Mouse (Mus musculus) midbrain, embryonic 10.5 days (tissue): ENCODE results near the gene Robo2. TPM values are rescaled to one million over a fixed set of nuclear protein-coding genes. Genes with fewer than 3 reads are reported as not detected.
"Not testable (repeated sequence)": the region's sequence is repeated elsewhere in the genome, so short reads cannot be mapped to it uniquely, and the experiment has no call there.

Source experiments
- DNase-seq: peaks from one replicate; pipeline ENCODE4 v3.0.0-alpha.2; 2017; ENCODE audit warnings: low spot score
- H3K27ac ChIP-seq: fragments of 300-500 bp; sonication (generic); replicated peaks from 2 replicates; pipeline ENCODE4 v1.5.1; 2016; ENCODE audit warnings: mild to moderate bottlenecking
- H3K27me3 ChIP-seq: fragments of 300-500 bp; sonication (generic); 2 replicates; pipeline ENCODE4 v1.6.1; 2016; ENCODE audit warnings: low read depth, mild to moderate bottlenecking; ENCODE audit not compliant: poor library complexity, severe bottlenecking
- H3K36me3 ChIP-seq: fragments of 300-500 bp; sonication (generic); 2 replicates; pipeline ENCODE4 v1.6.1; 2016; ENCODE audit warnings: mild to moderate bottlenecking, moderate library complexity
- H3K4me1 ChIP-seq: fragments of 300-500 bp; sonication (generic); 2 replicates; pipeline ENCODE4 v1.6.1; 2016
- H3K4me3 ChIP-seq: fragments of 300-500 bp; sonication (generic); 2 replicates; pipeline ENCODE4 v1.5.1; 2016; ENCODE audit warnings: mild to moderate bottlenecking, moderate library complexity
- H3K9me3 ChIP-seq: fragments of 300-500 bp; sonication (generic); replicated peaks from 2 replicates; pipeline ENCODE4 v1.6.1; 2016; ENCODE audit warnings: mild to moderate bottlenecking
- WGBS: fragments of 180-500 bp; shearing (Covaris S2); methylation state at CpG from one replicate; pipeline ENCODE4 v1.1.7; 2016; 5-methylcytosine and 5-hydroxymethylcytosine counted together
- polyA plus RNA-seq: library from polyadenylated mRNA; unstranded; fragments of >200 nt; fragmentation: Nextera tagmentation; extraction: Ambion mirVana; gene quantifications from 2 replicates; pipeline ENCODE4 v1.2.1, GENCODE M21; 2016

The Robo2 gene
- polyA plus RNA-seq, 1 experiment from 2014 or later: 13.3 TPM

DNA sequence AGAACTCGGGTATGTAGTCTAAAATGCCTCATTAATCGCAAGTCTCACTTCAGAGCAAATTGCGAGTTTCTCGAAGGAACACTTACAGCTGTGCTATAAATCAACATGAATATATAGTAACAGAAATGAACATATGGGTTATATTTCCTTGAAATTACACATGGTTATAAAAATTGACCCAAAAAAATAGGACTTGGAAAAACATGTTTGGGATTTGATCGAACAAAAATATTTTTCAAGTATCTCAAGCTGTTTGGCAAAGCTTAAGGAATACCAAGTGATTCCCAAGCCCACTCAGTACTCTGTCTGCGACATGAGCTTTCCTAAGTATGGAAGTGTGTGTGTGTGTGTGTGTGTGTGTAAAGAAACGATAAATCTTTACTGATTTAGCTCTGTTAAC, 242.5 kb downstream of the Robo2 start:
- H3K27ac ChIP-seq: no peak overlapping the region
- peaks cover 27% of the 10 kb centered on the region for H3K27me3 ChIP-seq
- no peak overlapping the region for H3K4me3 ChIP-seq
- no peak for DNase-seq
- H3K9me3 ChIP-seq: no peaks in the 10 kb centered on the region
- H3K36me3 ChIP-seq: no peaks in the 10 kb centered on the region
- peaks cover 15% of the 10 kb centered on the region for H3K4me1 ChIP-seq
- WGBS: 88% methylated on average over 7 of the region's 7 CpGs

DNA sequence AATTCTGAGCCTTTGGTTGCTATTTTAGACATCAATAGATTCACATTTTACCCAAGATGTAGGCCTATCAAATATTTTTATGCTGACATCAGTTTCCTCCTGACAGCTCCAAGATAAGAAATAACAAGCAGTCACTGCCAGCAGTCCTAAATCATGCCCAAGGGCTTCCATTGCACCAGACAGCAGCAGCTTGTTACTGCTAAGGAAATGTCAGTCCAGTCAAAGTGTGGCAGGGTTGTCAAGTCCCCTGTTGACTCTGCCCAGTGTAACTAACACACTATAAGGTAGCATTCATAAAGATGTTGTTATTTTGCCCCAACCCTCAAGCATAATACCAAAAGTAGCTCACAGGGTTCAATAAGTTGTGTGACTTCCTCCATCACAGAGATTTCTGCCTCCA, 243.8 kb downstream of the Robo2 start:
- H3K9me3 ChIP-seq: no peaks in the 10 kb centered on the region
- H3K36me3 ChIP-seq: no peaks in the 10 kb centered on the region
- H3K4me3 ChIP-seq: no peak overlapping the region
- no peak for DNase-seq
- H3K27me3 ChIP-seq: peaks cover 34% of the 10 kb centered on the region
- no peak overlapping the region for H3K27ac ChIP-seq
- H3K4me1 ChIP-seq: peaks cover 15% of the 10 kb centered on the region

DNA sequence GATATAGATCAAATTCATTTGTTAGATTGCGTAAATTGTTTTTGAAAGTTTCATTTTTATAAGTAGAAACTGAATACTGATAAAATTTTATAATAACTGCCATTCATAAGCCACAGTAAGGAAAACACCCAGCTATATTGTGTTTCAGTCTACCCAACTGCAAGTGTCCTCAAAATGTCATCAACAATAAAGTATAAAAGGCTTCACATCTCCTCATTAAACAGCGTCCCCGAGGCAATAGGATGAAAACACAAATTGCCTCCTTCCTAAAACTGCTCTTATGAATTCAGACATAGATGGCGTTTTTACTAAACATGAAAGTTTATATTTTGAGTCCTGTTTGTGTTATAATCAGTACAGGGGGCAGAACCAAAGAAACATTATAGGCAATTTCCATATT, 249.6 kb downstream of the Robo2 start:
- Histone ChIP-seq H3K4me3 (no peak overlapping the region), H3K27me3 (peaks cover 28% of the 10 kb centered on the region), H3K4me1 (peaks cover 15% of the 10 kb centered on the region), H3K36me3 (no peaks in the 10 kb centered on the region), H3K9me3 (no peaks in the 10 kb centered on the region), H3K27ac (no peak overlapping the region)
- DNase-seq: no peak
- WGBS: 93% methylated on average over 4 of the region's 4 CpGs

DNA sequence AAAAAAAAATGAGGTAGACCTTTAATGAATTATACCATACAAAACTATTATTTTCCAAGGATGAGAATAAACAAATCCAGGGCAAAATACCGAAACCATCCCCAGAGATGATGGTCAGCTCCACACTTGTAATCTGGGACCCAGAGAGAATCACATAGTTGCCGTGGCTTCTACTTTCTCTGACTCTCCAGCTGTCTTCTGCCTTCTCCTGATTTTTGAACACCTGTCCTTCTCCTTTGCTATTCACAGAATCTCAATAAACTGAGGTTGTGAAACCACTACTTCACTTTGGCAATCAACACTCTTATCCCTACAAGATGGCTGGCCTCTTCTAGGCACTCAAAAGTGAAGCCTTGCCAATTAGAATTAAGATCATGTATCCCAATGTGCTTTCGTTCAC, 252.4 kb downstream of the Robo2 start:
- whole genome bisulfite sequencing: 88% methylated on average over 3 of the region's 3 CpGs
- Histone ChIP-seq H3K9me3 (no peaks in the 10 kb centered on the region), H3K27ac (no peak overlapping the region), H3K4me3 (no peak overlapping the region), H3K36me3 (no peaks in the 10 kb centered on the region), H3K27me3 (peaks cover 8% of the 10 kb centered on the region), H3K4me1 (no peaks in the 10 kb centered on the region)
- DNase-seq: no peak

DNA sequence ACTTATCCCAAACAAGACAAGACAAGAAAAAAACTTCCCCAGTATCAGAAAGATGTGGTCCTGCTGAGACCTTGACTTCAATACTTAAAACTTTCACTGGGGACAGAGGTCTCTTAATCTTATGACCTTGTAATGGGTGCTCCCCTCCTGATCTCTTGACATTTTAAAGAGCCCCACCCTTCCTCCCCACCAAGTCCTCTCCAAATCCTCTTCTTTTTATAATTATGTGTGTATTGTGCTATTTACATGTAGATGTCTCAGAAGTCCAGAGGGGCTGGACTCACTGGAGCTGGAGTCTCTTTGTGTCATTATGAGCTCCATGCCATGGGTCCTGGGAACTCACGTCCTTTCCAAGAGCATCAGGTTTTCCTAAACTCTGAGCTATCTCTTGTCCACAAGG, 275.4 kb downstream of the Robo2 start:
- no peaks in the 10 kb centered on the region for H3K4me1 ChIP-seq
- no peaks in the 10 kb centered on the region for H3K27me3 ChIP-seq
- WGBS: 90% methylated on average over 1 of the region's 1 CpGs
- H3K36me3 ChIP-seq: no peaks in the 10 kb centered on the region
- DNase-seq: no peak
- no peak overlapping the region for H3K4me3 ChIP-seq
- H3K9me3 ChIP-seq: no peaks in the 10 kb centered on the region
- H3K27ac ChIP-seq: no peak overlapping the region

DNA sequence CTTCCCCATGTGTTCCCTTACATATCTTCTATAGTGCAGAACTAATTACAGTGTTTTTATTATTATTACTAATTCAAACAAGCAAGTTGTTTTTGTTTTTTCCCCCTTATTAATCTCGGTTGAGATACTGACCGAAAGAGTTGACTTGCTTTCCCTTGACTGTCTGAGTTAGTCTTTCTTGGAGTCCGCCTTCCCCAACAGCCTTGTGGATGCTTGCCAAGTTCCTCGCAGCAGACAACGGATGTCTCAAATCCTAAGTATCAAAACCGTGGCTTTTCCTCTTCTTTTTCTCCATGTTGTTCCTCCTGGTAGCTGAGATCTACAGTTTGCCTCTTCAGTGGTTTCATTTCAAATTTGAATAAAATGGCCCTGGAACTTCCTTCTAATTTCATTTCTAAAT, 278.8 kb downstream of the Robo2 start:
- 92% methylated on average over 6 of the region's 6 CpGs for WGBS
- H3K9me3 ChIP-seq: no peaks in the 10 kb centered on the region
- no peak for DNase-seq
- H3K36me3 ChIP-seq: no peaks in the 10 kb centered on the region
- H3K27ac ChIP-seq: no peak overlapping the region
- peaks cover 10% of the 10 kb centered on the region for H3K4me1 ChIP-seq
- no peak overlapping the region for H3K4me3 ChIP-seq
- H3K27me3 ChIP-seq: no peaks in the 10 kb centered on the region

DNA sequence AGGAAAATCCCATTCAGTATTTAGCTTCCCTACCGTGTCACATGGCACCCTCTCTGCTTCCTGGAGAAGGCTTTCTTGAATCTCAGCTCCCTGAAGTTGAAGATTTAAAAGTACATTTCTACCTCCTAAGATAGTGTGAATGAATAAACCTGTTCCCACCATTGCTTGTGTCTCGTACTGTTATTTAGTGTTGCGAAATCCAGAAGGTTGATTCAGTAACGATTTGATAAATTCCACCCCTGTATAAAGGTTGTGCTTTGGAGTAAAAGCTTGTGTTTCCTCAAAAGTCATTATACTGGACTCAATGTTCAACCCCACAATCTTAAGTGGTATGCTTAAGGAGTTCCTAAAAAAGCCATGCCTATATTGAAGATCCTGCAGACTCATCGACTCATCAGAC, 280.3 kb downstream of the Robo2 start:
- H3K4me3 ChIP-seq: no peak overlapping the region
- H3K4me1 ChIP-seq: peaks cover 10% of the 10 kb centered on the region
- no peaks in the 10 kb centered on the region for H3K9me3 ChIP-seq
- DNase-seq: no peak
- WGBS: 92% methylated on average over 5 of the region's 5 CpGs
- H3K27ac ChIP-seq: no peak overlapping the region
- no peaks in the 10 kb centered on the region for H3K27me3 ChIP-seq
- H3K36me3 ChIP-seq: no peaks in the 10 kb centered on the region

DNA sequence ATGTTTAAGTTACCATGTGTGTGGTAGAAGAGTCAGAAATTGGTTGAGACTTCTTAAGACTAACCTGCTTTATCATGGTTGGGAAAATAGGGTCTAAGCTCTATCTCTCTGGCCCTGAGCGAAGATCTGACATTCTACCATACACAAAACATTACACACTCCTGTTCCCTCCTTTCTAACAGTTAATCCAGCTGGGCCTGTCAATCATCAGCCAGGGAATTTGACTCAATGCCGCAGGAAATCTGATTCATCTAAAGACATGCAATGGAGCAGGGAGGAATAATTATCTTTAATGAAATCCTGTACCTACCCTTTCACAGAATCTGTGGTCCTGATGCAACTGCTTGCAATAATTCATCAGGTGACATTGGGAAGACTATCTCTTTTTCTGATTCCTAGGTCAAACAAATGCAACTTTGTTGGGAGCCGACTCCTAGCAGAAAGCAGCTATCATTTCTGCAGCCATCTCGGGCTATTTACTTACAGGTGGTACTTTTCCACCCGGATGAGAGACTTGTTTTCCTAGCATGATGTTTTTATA, 283.1 kb downstream of the Robo2 start:
- H3K9me3 ChIP-seq: no peaks in the 10 kb centered on the region
- no peaks in the 10 kb centered on the region for H3K27me3 ChIP-seq
- H3K36me3 ChIP-seq: no peaks in the 10 kb centered on the region
- no peak overlapping the region for H3K4me3 ChIP-seq
- no peak for DNase-seq
- H3K4me1 ChIP-seq: peaks cover 10% of the 10 kb centered on the region
- no peak overlapping the region for H3K27ac ChIP-seq
- 86% methylated on average over 5 of the region's 5 CpGs for WGBS

DNA sequence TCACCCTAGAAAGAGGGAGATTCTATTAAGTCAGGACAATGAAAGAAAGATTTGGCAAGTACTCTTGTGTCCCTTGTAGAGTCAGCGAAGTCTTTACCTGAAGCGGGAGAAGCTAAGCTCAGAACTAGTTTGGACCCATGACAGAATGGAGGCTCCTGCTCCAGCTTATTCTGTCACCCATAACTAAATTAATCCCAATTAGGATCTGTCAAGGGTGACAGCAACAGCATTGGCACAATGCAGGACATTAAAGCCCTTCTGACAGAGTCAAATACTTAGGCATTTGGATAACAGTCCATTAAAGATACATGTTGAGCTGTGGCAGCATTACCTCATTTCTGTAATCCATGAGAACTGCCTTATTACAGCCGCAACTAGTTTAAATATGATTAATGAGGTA, 298.5 kb downstream of the Robo2 start:
- DNase-seq: no peak
- H3K4me1 ChIP-seq: no peaks in the 10 kb centered on the region
- H3K9me3 ChIP-seq: no peaks in the 10 kb centered on the region
- H3K27me3 ChIP-seq: no peaks in the 10 kb centered on the region
- WGBS: 86% methylated on average over 3 of the region's 3 CpGs
- no peak overlapping the region for H3K4me3 ChIP-seq
- no peak overlapping the region for H3K27ac ChIP-seq
- H3K36me3 ChIP-seq: no peaks in the 10 kb centered on the region

DNA sequence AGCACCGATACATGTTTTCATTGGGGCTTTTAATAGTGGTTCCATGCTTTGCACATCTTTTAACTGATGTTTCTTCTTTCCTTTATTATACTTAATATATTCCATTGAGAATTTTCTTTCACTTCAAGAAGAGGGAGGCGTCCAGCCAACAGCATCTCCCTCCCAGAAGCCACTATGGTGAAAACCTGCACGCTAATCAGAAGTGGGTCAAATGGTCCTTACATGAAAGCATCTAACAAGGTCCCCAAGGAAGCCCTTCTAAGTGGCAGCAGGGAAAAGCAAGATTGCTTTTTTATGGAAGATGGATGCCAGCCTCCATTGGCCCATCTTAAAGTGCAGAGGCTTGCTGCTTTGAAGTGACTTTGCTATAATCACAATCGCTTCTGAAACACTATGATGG, 300.5 kb downstream of the Robo2 start:
- Histone ChIP-seq H3K4me3 (no peak overlapping the region), H3K9me3 (no peaks in the 10 kb centered on the region), H3K27ac (no peak overlapping the region), H3K4me1 (no peaks in the 10 kb centered on the region), H3K36me3 (no peaks in the 10 kb centered on the region), H3K27me3 (no peaks in the 10 kb centered on the region)
- no peak for DNase-seq
- WGBS: 80% methylated on average over 4 of the region's 4 CpGs

DNA sequence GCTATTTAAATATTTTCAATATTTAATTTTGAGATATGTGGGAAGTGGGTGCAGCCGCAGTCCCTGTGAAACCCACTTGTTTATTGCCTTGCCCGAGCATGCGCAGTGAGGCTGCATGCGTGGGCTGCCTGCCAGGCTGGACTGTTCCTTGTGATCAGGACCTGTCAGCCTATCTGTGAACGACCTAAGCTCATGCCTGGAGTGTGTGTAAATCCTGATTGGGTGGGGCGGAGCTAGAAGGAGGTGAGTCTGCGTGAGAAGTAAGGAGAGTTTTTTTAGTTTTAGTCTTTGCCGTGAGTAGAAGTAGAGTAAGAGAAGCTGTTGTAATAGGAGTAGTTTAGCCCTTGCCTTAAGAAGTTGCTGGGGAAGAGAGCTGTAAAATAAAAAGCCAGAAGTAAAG, 307.2 kb downstream of the Robo2 start:
- DNase-seq, H3K9me3 ChIP-seq, H3K4me1 ChIP-seq, H3K36me3 ChIP-seq, H3K27me3 ChIP-seq, H3K4me3 ChIP-seq, H3K27ac ChIP-seq: not testable (repeated sequence)
- WGBS: 84% methylated on average over 8 of the region's 8 CpGs

DNA sequence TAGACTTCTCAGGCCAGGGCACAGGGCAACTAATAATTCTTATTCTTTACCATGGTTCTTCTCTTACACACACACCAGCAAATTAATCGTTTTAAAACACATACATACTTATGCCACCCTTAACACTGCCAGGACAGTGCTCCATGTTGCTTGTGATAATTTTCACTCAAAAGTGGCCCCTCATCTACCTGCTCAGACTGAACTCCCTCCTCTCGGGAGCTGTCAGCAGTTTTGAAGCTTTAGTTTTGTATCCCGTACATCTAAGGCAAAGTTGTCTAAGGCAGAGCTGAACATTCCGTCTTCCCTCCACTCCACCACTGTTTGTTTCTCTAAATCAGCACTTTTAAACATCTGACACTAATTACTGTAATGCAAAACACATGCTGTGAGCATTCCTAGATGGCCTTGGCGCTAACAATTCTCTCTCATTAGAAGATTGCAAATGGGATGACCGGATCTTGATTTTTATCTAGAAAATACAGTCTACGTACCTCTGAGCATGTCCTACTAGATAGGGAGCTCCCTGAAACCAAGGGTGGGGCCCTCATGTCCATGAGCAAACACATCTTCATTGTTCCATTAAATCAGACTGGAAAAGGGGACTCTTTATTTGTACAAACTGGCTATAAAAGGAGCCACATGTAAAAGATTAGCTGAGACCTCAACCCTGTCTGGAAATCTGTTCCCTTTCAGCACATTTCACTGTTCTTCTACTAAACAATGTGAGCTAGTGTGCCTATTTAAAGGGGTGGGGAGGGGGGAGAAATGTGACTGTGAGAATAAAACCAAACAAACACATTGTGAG, 318.4 kb downstream of the Robo2 start:
- H3K36me3 ChIP-seq: no peaks in the 10 kb centered on the region
- no peak for DNase-seq
- H3K27ac ChIP-seq: no peak overlapping the region
- no peak overlapping the region for H3K4me3 ChIP-seq
- no peaks in the 10 kb centered on the region for H3K9me3 ChIP-seq
- WGBS: 72% methylated on average over 7 of the region's 7 CpGs
- peaks cover 8% of the 10 kb centered on the region; the same call in 1 of the 2 replicates for H3K4me1 ChIP-seq
- H3K27me3 ChIP-seq: no peaks in the 10 kb centered on the region

DNA sequence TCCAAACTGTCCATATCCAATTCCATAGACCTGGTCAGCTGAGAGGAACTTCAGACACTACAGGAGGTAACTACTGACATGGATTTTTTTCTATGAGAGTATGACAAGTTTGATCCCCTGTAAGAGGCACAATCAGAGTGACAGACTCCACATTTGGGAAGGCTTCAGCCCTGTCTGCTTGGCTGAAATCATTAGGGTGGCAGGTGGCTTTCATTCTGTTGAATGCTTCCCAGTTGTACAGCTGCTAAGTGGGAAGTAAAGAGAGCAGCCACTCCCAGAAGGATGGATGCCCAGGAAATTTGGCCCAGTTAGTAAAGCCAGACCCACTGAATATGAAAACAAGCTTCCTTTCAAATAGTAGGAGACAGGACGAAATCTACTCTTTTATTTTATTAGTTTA, 321.7 kb downstream of the Robo2 start:
- H3K27me3 ChIP-seq: no peaks in the 10 kb centered on the region
- H3K4me3 ChIP-seq: no peak overlapping the region
- 86% methylated on average over 1 of the region's 1 CpGs for WGBS
- no peak for DNase-seq
- H3K36me3 ChIP-seq: no peaks in the 10 kb centered on the region
- H3K4me1 ChIP-seq: peaks cover 8% of the 10 kb centered on the region; the same call in 1 of the 2 replicates
- H3K27ac ChIP-seq: no peak overlapping the region
- H3K9me3 ChIP-seq: no peaks in the 10 kb centered on the region
